Mouse (Mus musculus) CH12.LX (cell line): Measurements from ENCODE around the gene RPS10-NUDT3. TPM values are rescaled to one million over a fixed set of nuclear protein-coding genes. Genes with fewer than 3 reads are reported as not detected.

ENCODE experiments used
- DNase-seq: peaks from one replicate; pipeline ENCODE4 v3.0.0-alpha.2; 2013; ENCODE audit errors: extremely low read depth
- H3K27ac ChIP-seq: 2 replicates; pipeline ENCODE4 v1.5.1; 2012; ENCODE audit warnings: low read depth, mild to moderate bottlenecking, control low read depth, moderate library complexity; ENCODE audit not compliant: insufficient read depth
- H3K27me3 ChIP-seq: replicated peaks from 2 replicates; pipeline ENCODE3; 2012; ENCODE audit warnings: inconsistent platforms
- H3K36me3 ChIP-seq, 2 experiments: replicated peaks in 1 of 2; 2 replicates each; pipeline versions ENCODE3 to v1.6.1; 2012; ENCODE audit warnings: inconsistent platforms in 1 of 2, low read length in 1 of 2, mild to moderate bottlenecking in 1 of 2, mixed read lengths in 1 of 2, moderate library complexity in 1 of 2; ENCODE audit not compliant: control insufficient read depth in 1 of 2, insufficient read depth in 1 of 2
- H3K4me1 ChIP-seq, 2 experiments: 2 replicates each; pipeline ENCODE4 v1.6.1; 2012; ENCODE audit warnings: inconsistent platforms in 1 of 2, moderate library complexity in 1 of 2; ENCODE audit not compliant: insufficient read depth in 2 of 2, control insufficient read depth in 1 of 2
- H3K4me2 ChIP-seq: 2 replicates; pipeline ENCODE4 v1.6.1; 2012; ENCODE audit warnings: low read depth, mild to moderate bottlenecking, control low read depth; ENCODE audit not compliant: poor library complexity, insufficient read depth, severe bottlenecking
- H3K4me3 ChIP-seq, 3 experiments: fragments of 150-350 bp in 1 of 3; sonication (generic) in 1 of 3; replicated peaks in 1 of 3; 2 replicates each; pipeline versions ENCODE3 to v1.5.1; 2011 to 2012; ENCODE audit warnings: low read depth in 2 of 3, low read length in 2 of 3, mild to moderate bottlenecking in 2 of 3, moderate library complexity in 2 of 3, control low read depth in 1 of 3, improper control_type of control experiment in 1 of 3, inconsistent platforms in 1 of 3, mixed read lengths in 1 of 3; ENCODE audit not compliant: poor library complexity in 1 of 3
- H3K79me2 ChIP-seq: replicated peaks from 2 replicates; pipeline ENCODE4 v1.6.1; 2012; ENCODE audit warnings: mild to moderate bottlenecking, moderate library complexity; ENCODE audit not compliant: control insufficient read depth, poor library complexity, insufficient read depth, severe bottlenecking; ENCODE audit errors: extremely low read depth
- H3K9ac ChIP-seq: 2 replicates; pipeline ENCODE4 v1.6.1; 2012; ENCODE audit warnings: low read depth, mild to moderate bottlenecking, control low read depth, moderate library complexity; ENCODE audit not compliant: insufficient read depth
- H3K9me3 ChIP-seq: replicated peaks from 2 replicates; pipeline ENCODE3; 2012; ENCODE audit warnings: low read length, inconsistent platforms, mixed read lengths
- BHLHE40 ChIP-seq: IDR thresholded peaks from 2 replicates; pipeline ENCODE4 v1.6.1; 2011; ENCODE audit warnings: mild to moderate bottlenecking, low read depth, low read length, improper control_type of control experiment
- CHD1 ChIP-seq: IDR thresholded peaks from 2 replicates; pipeline ENCODE4 v1.6.1; 2012; ENCODE audit warnings: low read depth, low read length, improper control_type of control experiment, inconsistent platforms
- CHD2 ChIP-seq: IDR thresholded peaks from 2 replicates; pipeline ENCODE4 v1.6.1; 2011; ENCODE audit warnings: low read length, improper control_type of control experiment
- CTCF ChIP-seq, 2 experiments: IDR thresholded peaks in 1 of 2; conservative IDR thresholded peaks in 1 of 2; 2 replicates each; pipeline ENCODE4 v1.5.1; 2011 to 2012; ENCODE audit warnings: low read depth in 2 of 2, low read length in 2 of 2, improper control_type of control experiment in 1 of 2, inconsistent platforms in 1 of 2, mild to moderate bottlenecking in 1 of 2, moderate library complexity in 1 of 2
- E2F4 ChIP-seq: IDR thresholded peaks from 2 replicates; pipeline ENCODE4 v1.6.1; 2011; ENCODE audit warnings: low read depth, low read length, improper control_type of control experiment; ENCODE audit not compliant: insufficient replicate concordance
- ELF1 ChIP-seq: IDR thresholded peaks from 2 replicates; pipeline ENCODE4 v1.6.1; 2014; ENCODE audit warnings: low read depth, mild to moderate bottlenecking, inconsistent platforms, low read length, improper control_type of control experiment
- EP300 ChIP-seq: IDR thresholded peaks from 2 replicates; pipeline ENCODE4 v1.6.1; 2011; ENCODE audit warnings: low read length, improper control_type of control experiment
- ETS1 ChIP-seq: conservative IDR thresholded peaks from 2 replicates; pipeline ENCODE4 v1.6.1; 2012; ENCODE audit warnings: low read depth, mild to moderate bottlenecking, inconsistent platforms, low read length, improper control_type of control experiment, moderate library complexity
- GABPA ChIP-seq: IDR thresholded peaks from 2 replicates; pipeline ENCODE4 v1.6.1; 2012; ENCODE audit warnings: low read depth, low read length, improper control_type of control experiment, inconsistent platforms; ENCODE audit not compliant: insufficient replicate concordance
- IRF4 ChIP-seq: IDR thresholded peaks from 2 replicates; pipeline ENCODE4 v1.6.1; 2014; ENCODE audit warnings: low read depth, mild to moderate bottlenecking, inconsistent platforms, low read length, improper control_type of control experiment
- MAFK ChIP-seq: IDR thresholded peaks from 2 replicates; pipeline ENCODE4 v1.6.1; 2011; ENCODE audit warnings: low read length, improper control_type of control experiment; ENCODE audit not compliant: insufficient replicate concordance
- MAX ChIP-seq: IDR thresholded peaks from 2 replicates; pipeline ENCODE4 v1.6.1; 2011; ENCODE audit warnings: low read length, improper control_type of control experiment
- MEF2A ChIP-seq: IDR thresholded peaks from 2 replicates; pipeline ENCODE4 v1.6.1; 2014; ENCODE audit warnings: low read depth, mild to moderate bottlenecking, inconsistent platforms, low read length, improper control_type of control experiment, borderline replicate concordance
- MYC ChIP-seq: IDR thresholded peaks from 2 replicates; pipeline ENCODE4 v1.6.1; 2011; ENCODE audit warnings: low read depth, mild to moderate bottlenecking, improper control_type of control experiment, low read length
- NRF1 ChIP-seq: IDR thresholded peaks from 2 replicates; pipeline ENCODE4 v1.6.1; 2014; ENCODE audit warnings: low read depth, mild to moderate bottlenecking, inconsistent platforms, low read length, improper control_type of control experiment, moderate library complexity
- PAX5 ChIP-seq: IDR thresholded peaks from 2 replicates; pipeline ENCODE4 v1.6.1; 2012; ENCODE audit warnings: low read length, inconsistent platforms, mixed read lengths
- POLR2A ChIP-seq: IDR thresholded peaks from 2 replicates; pipeline ENCODE4 v1.6.1; 2011; ENCODE audit warnings: low read depth, mild to moderate bottlenecking, improper control_type of control experiment, low read length
- POLR2AphosphoS2 ChIP-seq: IDR thresholded peaks from 2 replicates; pipeline ENCODE4 v1.6.1; 2011; ENCODE audit warnings: low read depth, low read length, improper control_type of control experiment
- SIN3A ChIP-seq: IDR thresholded peaks from 2 replicates; pipeline ENCODE4 v1.6.1; 2012; ENCODE audit warnings: low read length, improper control_type of control experiment, inconsistent platforms
- SMC3 ChIP-seq: IDR thresholded peaks from 2 replicates; pipeline ENCODE4 v1.6.1; 2011; ENCODE audit warnings: low read depth, low read length, improper control_type of control experiment
- UBTF ChIP-seq: IDR thresholded peaks from 2 replicates; pipeline ENCODE4 v1.6.1; 2012; ENCODE audit warnings: low read depth, mild to moderate bottlenecking, inconsistent platforms, low read length, improper control_type of control experiment, moderate library complexity
- USF2 ChIP-seq: conservative IDR thresholded peaks from 2 replicates; pipeline ENCODE4 v1.6.1; 2011; ENCODE audit warnings: low read depth, low read length, improper control_type of control experiment
- ZNF384 ChIP-seq: IDR thresholded peaks from 2 replicates; pipeline ENCODE4 v1.6.1; 2012; ENCODE audit warnings: low read depth, low read length, improper control_type of control experiment, inconsistent platforms
- dilution Hi-C: fragments of 300-500 bp; cut with MboI; formaldehyde crosslinking; loops from 2 replicates; pipeline ENCODE4 v1.14.3; 2020; ENCODE audit warnings: low sequenced_read_pairs; ENCODE audit not compliant: extremely low pct_unique_long_range_greater_than_20kb, extremely low pct_ligation_motif_present
- in situ Hi-C: fragments of 300-500 bp; cut with MboI; formaldehyde crosslinking; loops from 3 replicates; pipeline ENCODE4 v1.14.3; 2019; ENCODE audit warnings: low sequenced_read_pairs, low pct_ligation_motif_present, low pct_unique_long_range_greater_than_20kb, mixed read lengths
- polyA plus RNA-seq: library from polyadenylated mRNA; unstranded; fragments of >175 nt; gene quantifications from 2 replicates; pipeline ENCODE4 v1.2.1, GENCODE M21; 2012; ENCODE audit warnings: low read depth; ENCODE audit not compliant: insufficient read length
- total RNA-seq, 2 experiments: library from RNA; depleted of rRNA; stranded (reverse); fragments of 300-350 nt in 1 of 2; fragments of >200 nt in 1 of 2; gene quantifications; 2 replicates each; pipeline ENCODE4 v1.2.3; 2012 to 2014

The RPS10-NUDT3 gene
- total and polyA plus RNA-seq, 3 experiments = 30.3 TPM; not detected in 2

DNA sequence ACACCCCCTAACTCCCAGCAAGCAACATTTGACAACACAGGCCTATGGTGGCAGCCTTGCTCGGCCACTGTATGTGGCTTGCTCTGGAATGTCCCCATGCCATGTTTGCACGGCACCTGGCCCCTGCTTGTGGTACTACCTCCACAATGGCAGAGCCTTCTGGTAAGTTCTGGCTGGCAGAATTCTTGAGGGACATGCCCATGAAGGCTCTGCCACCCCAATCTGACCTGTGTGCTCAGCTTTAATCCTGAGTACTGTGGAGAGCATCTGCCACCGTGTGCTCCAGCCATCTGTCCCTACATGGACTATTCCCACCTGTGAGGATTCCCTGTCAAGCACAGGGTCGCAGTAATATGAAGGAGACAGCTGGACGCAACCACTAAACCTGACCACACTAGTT, 34.2 kb downstream of the RPS10-NUDT3 start:
- Histone ChIP-seq H3K36me3 (peaks cover 9 to 37% of the 10 kb centered on the region in 2 experiments), H3K9ac (no peak overlapping the region), H3K79me2 (peaks cover 13% of the 10 kb centered on the region), H3K27me3 (no peaks in the 10 kb centered on the region), H3K4me2 (no peak overlapping the region), H3K27ac (no peak overlapping the region)
- dilution Hi-C loops = no loop called here
- TF ChIP-seq BHLHE40 (no peak), MYC (no peak), SMC3 (no peak), EP300 (no peak), SIN3A (no peak), MAFK (no peak), ETS1 (no peak), ELF1 (no peak), NRF1 (no peak), IRF4 (no peak), GABPA (no peak), CTCF (conservative IDR thresholded peaks at IDR 0.05 in 1 of 2, IDR thresholded peaks at IDR 0.05 in 1 of 2; ENCODE audit: low read depth in 2 of 2, low read length in 2 of 2) (no peak), CHD1 (no peak), CHD2 (no peak), POLR2A (no peak), POLR2AphosphoS2 (no peak), UBTF (no peak)
- TF ChIP-seq, all 38 proteins: peak for 0
- no peak for DNase-seq
- Histone ChIP-seq H3K4me1 (peaks cover 0 to 32% of the 10 kb centered on the region in 2 experiments; a peak in 2 of 4 replicates), H3K4me3 (no peak overlapping the region), H3K9me3 (no peaks in the 10 kb centered on the region)
- in situ Hi-C loops = no loop called here

DNA sequence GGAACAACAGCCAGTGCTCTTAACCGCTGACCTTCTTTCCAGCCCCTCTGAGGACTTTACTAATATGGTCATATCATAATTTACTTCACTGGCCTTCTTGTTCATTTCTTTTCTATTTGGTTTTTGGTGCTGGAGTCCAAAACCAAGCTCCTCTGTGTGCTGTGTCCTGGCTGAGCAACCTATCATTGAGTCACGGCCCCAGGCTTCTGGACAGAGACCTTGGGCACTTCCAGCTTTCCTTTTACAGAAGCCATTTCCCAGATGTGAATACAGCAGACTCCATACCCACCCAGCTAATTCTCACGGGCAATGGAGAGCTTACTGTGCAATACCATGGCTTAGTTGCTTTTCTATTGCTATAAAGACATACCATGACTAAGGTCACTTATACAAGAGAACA, 34.7 kb downstream of the RPS10-NUDT3 start:
- no peak overlapping the region for H3K9ac ChIP-seq
- peaks cover 14 to 41% of the 10 kb centered on the region in 2 experiments for H3K36me3 ChIP-seq
- no peaks in the 10 kb centered on the region for H3K9me3 ChIP-seq
- H3K4me1 ChIP-seq = peaks cover 0 to 32% of the 10 kb centered on the region in 2 experiments; a peak in 2 of 4 replicates
- no peak overlapping the region for H3K27ac ChIP-seq
- TF ChIP-seq EP300 (no peak), USF2 (no peak), E2F4 (no peak), POLR2AphosphoS2 (no peak), ZNF384 (no peak), MEF2A (no peak), MAX (no peak), NRF1 (no peak), ETS1 (no peak), UBTF (no peak), PAX5 (no peak), IRF4 (no peak), BHLHE40 (no peak)
- in situ Hi-C loops = no loop called here
- dilution Hi-C loops = no loop called here
- no peak overlapping the region for H3K4me2 ChIP-seq
- H3K79me2 ChIP-seq = peaks cover 13% of the 10 kb centered on the region
- H3K27me3 ChIP-seq = no peaks in the 10 kb centered on the region
- no peak for DNase-seq
- no peak overlapping the region for H3K4me3 ChIP-seq
